Mouse (Mus musculus): ENCODE measurements around the gene Sphk2.

Sphk2 gene

DNA sequence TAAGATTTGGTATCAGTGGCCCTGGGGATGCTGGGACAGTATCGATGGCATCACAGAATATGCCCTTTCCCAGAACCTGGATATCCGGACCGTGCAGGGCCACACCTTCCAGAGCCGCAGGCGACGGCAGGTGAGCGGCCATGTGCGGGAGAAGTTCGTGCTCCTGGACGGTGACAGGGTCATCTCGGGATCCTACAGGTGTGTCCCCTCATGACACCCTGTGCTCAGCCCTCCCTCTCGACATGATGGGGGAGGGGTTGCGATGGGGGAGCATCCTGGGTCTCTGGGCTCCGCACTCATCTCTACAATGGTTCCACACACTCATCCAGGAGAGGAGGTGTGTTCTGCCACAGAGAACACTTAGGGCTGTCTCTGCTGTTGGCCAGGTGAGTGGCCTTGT lies 6.0 kb upstream of the Sphk2 start:
- no peak for DNase-seq (ENCODE audit: low spot score in 2 of 2)

DNA sequence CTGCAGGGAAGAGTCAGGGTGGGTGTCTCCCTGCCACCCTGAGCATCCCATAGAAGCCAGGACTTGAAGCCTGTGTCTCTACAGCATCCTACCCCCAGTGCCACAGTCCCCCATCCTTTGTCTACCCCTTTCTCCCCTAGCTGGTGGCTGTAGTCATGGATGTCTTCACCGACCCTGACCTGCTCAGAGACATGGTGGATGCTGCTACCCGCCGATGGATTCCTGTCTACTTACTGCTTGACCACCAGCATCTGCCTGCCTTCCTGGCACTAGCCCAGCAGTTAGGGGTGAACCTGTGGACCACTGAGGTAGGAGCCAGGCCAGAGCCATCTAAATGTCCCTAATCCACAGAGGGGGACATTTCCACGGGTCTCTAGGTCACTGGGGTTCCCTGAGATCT lies 5.5 kb upstream of the Sphk2 start:
- no peak for DNase-seq (ENCODE audit: low spot score in 2 of 2)

DNA sequence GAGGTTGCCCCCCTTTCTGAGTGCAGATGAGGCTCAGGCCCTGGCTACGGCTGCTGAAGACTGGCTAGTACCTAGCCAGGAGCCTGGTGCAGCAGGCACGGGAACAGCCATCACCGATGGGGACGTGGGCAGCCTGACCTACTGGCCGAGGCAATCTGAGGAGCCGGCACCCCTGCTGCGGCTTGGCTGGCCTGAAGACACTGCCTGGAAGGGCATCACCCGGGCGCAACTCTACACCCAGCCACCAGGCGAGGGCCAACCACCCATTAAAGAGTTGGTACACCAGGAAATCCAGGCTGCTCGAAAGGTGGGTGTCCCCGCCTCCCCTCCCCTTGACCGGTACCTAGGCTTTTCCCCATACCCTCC lies 4.5 kb upstream of the Sphk2 start:
- no peak for DNase-seq (ENCODE audit: low spot score in 2 of 2)

DNA sequence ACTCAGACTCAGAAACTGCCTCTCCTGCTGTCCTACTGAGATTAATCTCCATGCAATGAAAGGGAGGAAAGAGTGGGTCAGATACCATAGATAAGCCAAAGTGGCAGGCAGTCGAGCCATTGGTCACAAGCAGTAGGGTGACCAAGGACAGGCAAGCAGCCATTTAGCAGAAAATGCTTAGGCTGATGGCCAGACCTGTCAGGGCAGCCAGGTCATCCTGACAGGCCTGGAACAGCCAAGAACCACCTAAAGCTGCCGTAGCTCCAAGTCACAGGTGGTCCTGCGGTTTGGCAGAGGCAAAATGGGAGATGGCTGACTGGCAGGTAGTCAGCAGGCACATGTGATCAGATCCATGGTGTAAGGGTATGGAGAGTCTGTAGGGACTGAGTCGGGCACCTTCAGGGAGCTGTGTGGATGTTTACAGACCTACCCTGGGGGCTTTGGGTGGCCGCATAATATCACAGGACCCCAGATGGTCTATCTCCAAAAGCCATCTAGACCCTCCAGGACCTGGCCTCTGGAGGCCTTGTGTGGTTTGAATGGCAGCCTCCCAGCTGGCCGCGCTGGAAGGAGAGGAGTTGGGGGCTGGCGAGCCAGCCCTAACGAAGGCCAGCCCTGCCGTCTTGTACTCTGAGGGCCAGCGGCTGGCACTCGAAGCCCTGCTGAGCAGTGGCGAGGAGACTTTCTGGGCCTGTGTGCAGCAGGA lies 4.0 kb upstream of the Sphk2 start:
- no peak for DNase-seq (ENCODE audit: low spot score in 2 of 2)

DNA sequence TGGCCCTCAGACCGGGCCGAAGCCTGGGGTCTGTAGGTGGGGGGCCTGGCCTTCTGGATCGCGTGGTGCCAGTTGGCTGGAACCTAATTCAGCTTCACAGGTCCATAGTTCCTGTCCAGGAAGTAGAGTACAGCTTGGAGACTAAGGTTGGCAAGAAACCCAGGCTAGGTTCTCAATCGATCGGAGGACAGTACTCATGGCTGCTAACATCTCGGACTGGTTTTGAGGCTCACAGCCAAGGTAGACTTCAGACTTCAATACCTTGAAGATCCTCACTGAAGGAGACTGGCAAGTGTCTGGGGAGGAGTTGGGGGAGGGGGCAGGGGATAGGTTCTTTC lies 3.4 kb upstream of the Sphk2 start:
- no peak for DNase-seq (ENCODE audit: low spot score in 2 of 2)

DNA sequence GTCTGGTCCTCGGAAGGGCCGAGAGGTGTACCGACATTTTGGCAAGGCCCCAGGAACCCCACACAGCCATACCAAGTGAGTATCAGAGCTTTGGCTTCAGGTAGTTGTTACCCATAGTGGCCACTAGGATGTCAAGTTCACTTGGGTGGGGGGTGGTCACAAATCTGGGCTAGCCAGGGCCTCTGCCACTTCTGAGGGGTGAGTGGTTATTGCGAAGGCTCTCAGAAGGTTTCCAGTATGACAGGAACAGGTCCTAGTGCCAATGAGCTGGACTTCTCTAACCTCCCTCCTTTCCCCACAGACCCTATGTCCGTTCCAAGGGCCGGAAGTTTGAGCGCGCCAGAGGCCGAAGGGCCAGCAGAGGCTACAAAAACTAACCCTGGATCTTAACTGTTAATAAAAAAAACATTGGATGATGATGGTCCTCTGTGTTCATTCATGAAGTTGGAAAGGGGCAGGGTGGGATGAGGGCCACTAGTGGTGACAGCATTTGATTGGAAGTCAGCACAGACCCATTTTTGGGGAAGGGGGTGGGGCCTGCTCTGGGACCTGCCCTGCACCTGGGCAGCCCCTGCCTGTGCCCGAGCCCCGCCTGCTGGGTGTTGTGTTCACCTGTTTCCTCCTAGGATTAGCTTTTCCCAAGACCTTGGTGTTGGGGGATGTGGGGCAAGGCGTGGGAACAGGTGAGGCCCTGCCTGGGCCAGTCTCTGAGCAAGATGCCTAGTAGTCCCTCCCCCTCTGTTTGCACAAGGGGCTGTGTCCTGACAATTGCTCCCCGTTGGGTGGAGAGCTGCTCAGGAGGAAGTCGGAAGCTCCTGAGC lies 2.8 kb upstream of the Sphk2 start, which contains the start of gene Fam83e:
Gene Fam83e, plus strand, starts transcription at position 800 of the 821 bp plus-strand sequence.
- DNase-seq (ENCODE audit: low spot score in 2 of 2) = no peak

DNA sequence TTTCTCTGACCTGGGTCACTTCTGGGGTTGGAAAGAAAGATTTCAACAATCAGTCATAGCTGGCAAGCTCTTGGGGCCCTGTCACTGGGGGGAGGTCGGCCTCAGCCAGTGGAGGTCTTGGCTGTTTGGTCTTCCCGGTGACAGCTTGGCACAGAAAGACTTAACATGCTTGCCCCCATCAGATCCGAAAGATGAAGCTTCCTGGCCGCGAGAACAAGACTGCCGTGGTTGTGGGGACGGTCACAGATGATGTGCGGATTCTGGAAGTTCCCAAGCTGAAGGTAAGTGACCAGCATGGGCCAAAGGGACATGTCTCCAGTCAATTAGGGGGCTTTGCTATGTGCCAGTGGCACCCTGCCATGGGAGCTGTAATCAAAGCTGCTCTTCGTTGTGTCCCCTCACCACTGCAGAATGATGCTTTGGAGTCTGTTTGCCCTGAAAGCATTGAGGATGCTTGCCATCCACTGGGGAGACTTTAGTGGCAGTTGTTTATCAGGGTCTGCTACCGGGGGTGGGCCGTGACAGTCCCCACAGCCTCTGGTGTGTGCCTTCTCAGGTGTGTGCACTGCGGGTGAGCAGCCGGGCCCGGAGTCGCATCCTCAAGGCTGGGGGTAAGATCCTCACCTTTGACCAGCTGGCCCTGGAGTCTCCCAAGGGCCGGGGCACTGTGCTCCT lies 2.1 kb upstream of the Sphk2 start:
- no peak for DNase-seq (ENCODE audit: low spot score in 2 of 2)

DNA sequence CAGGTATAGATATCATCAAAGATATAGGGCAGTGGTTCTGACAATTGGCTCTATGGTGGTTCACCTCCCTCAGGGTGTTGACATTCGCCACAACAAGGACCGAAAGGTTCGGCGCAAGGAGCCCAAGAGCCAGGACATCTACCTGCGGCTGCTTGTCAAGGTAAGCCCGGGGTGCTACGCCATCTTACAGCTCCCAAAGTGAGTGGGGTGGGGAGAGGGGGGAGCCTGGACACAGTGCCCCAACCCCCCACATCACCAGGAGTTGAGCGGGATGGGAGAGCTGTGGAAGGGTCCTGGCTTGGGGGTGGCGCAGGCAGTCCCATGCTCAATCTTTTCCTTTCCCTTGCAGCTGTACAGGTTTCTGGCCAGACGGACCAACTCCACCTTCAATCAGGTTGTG lies 1.4 kb upstream of the Sphk2 start:
- no peak for DNase-seq (ENCODE audit: low spot score in 2 of 2)

DNA sequence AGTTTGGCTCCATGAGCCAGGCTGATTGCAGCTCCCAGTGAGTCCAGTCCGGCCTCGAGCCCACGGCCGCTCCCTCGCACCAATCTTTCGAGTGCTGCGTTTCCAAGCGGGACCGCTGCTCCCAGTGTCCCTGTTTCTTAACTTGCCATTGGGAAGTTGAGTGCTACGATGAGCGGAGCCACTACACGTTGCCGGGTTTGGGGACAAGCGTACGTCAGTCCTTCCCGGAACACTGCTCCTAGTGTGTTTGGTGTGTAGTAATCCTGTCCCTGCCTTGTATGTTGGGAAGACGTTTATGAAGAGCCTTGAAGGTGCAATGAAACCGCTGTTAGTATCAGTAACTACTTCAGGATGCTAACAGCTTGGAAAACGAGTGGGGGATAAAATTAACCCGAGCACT lies 529 bp upstream of the Sphk2 start:
- DNase-seq (ENCODE audit: low spot score in 2 of 2) = no peak

DNA sequence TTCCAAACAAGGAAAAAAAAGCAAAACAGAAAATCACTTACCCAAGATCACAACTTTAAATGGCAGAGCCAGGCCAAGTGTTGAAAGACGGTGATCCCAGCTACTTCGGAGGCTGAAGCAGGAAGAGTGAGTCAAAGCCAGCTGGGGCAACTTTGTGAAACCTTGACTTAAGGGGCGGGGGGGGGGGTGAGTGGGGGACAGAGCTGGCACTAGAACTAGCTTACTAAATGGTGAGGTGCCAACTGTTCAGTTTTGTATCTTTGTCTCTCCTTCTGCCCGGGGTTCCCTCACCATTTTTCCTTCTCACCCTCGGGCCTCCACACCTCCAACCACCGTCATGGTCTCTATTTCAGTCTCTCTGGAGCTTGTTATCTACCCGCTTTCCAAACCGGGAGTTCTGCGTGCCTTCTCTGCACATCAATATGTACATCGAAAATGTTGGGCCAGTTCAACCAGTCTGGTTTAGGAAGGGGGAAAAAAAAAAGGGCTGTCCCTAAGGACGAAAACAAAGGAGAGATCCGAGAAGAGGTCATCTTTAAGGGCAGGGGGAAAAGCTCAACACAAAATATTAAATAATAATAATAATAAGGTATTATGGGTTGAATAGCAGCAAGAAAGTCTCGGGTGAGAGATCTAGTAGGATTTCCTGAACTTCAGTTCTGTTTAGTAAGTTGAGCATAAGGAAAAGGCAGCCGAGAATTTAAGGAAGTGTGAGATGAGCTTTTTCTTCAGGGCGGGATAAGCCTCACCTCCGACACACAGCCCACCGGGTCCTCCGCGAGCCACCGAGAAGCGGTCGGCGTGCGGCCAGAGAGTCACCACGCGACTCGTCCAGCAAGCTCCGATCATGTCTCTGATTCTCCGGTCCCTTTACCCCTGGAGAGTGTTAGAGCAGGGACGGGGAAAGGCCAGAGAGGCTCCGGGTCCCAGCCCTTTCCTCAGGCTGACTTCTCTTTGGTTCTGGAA lies 567 bp downstream of the Sphk2 start:
- DNase-seq (ENCODE audit: low spot score in 2 of 2) = no peak

DNA sequence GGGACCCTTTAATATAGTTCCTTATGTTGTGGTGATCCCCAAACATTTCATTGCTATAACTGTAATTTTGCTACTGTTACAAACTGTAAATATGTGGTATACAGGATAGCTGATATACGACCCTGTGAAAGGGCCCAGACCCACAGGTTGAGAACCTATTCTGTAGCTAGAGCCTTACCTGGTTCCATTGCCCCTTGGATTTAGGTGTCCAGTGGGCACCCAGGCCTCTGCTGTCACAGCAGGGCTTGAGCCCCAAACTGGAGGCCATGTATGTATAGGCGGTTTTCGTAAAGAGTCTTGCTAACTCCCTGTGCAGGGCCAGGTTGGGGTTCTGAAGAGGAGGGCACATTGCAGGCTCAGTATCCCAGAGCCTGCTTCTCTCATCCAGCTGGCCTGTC lies 1.3 kb downstream of the Sphk2 start:
- no peak for DNase-seq (ENCODE audit: low spot score in 2 of 2)

DNA sequence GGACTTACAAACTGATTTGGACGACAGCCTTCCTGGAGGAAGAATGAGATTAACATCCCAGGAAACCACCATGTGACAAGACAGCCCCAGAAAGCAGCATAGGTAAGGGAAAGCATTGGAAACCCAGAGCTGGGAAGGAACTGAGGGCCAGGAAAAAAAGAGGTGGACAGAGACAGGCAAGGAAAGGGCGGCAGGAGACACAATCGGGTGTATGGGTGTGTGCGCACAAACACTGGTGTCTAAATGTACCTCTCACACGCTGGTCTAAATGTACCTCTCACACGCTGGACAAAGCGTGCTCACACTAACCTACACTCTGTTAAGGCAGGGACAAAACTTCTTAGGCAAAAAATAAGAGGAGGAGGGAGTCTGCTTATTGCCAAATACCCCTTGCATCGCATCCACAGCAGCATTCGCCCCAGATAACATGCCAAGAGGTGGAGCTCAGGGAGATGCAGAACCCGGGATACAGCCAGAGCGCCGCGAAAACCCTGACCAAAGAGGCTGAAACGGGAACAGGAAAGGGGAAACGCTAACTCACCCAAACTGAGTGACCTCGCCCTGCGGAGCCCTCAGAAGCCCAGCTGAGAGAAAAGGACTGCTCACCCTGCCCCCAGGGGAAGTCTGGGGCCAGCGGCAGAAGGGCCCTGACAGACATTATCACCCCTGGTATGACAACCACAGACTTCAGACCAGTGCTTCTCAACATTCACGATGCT lies 1.9 kb downstream of the Sphk2 start:
- no peak for DNase-seq (ENCODE audit: low spot score in 2 of 2)

DNA sequence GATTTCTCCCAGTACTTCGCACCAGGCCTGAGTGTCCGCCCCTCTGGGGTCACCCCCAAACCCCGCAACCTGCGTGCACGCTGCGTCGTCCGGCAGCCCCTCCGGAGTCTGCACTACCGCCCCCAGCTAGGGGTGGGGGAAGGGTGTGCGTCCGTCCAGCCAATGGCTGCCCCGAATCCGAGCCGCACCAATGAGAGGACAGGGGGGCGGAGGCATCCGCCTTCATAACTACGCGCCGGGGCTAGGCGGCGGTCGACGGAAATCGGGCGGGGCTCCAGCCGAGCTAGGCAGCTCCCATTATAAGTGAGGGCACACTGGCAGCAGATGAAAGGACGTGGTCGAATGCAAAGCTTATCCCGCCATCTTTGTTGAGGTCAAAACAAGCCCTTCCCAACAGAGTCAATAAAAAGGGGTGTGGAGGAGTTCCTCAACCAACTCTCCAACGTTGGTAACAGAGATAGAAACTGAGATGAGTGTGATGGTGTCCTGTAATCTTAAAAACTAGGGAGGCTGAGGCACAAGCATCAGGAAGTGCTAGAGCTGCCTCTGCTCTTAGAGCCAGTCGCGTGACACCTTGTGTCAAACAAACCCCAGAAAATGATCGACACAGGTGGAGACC lies 2.6 kb downstream of the Sphk2 start, which contains the start of gene Rpl18:
Gene Rpl18, plus strand, starts transcription at position 368 of the 619 bp plus-strand sequence.
- DNase-seq (ENCODE audit: low spot score in 2 of 2) = peak; percentile 98

DNA sequence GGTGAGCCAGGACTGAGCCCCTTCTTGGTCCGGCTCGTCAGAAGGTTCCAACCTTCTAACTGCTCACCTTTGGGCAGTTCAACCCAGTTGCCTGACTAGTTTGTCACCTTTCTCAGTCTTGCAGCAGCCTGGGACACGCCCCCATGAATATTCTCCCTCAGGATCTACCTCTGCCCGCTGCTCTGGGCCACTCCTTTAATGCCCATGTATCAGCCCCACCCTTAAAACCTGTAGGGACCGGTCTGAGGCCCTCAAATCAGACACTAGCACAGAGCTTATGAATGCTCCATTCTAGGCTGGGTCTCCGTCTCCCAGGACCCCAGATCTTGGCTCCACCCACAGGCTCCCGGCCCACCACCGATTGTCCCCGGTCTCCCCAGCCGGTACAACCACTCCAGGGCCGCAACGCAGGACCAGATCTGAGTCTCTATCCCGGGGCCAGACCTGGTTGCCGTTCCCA lies 3.1 kb downstream of the Sphk2 start:
- DNase-seq (ENCODE audit: low spot score in 2 of 2) = no peak

DNA sequence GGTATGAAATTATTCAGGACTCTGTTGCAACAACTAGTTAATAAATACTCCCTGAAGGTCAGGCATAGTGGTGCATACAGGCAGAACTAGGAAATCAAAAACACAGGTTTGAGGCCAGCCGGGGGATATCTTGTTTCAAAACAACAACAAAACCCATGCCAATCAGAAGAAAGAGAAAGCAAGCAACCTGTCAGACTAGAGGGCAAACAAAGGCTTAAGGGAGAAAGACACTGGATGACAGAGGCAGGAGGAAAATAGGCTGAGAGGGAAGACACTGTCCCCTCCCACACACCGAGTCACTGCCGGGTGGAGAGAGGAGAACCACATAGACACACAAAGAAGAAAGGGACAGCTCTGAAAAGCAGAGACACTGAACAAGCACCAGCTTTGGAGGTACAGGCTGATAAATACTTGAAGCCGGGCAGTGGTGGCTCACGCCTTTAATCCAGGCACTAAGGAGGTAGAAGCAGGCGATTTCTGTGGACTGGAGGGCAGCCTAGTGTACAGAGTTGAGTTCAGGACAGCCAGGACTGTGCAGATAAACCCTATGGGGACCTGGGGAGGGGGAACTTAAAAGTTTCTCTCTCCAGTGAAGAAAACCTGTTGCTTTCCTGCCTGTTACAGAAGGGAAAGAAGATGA lies 3.8 kb downstream of the Sphk2 start:
- DNase-seq (ENCODE audit: low spot score in 2 of 2) = no peak

DNA sequence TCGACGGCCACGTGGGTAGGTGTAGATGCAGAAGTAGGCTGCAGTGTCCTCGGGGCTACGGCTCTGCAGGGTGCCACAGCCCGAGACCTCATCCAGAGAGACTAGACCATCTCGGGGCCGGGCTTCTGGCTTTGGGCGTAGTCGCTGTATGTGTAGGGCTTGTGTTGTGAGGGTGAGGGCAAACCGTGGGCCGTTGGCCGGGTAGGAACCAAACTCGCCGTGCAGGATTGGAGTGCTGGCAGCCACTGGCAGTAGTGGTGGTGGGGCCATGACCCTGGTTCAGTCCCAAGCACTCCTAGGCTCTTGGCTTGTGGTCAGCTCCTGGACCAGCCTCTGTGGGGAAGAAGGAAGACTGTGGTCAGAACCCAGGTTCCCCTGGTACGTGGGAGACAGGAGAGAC lies 4.4 kb downstream of the Sphk2 start:
- no peak for DNase-seq (ENCODE audit: low spot score in 2 of 2)

DNA sequence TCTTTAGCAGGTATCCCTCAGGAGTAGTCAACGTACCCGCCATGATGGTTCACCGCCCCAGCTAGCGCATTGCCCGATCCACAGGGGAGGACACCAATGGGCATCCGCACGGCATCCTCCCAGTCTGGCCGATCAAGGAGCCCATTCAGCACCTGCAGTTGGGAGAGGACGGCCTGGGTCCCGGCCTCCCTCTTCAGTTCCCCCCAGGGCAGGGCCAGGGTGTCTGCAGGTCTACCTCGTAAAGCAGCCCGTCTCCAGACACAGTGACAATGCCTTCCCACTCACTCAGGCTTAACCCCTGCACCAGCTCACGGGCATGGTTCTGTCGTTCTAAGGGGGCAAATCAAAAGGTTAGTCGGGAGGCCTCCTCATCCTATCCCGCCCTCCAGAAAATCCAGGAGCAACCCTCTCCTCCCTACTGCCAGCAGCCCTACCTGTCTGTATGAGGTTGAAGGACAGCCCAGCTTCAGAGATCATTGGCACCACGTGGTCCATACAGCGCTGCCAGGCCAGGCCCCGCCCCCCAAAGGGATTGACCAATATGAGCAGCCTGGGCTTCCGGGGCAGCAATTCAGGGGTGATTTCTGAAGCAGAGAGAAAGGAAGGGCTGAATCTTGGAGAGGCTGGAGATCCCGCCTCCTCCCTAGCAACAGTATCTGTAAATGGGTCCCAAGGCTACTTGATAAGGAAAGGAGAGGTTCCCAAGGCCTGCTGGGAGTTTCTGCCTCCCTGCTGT lies 5.6 kb downstream of the Sphk2 start:
- no peak for DNase-seq (ENCODE audit: low spot score in 2 of 2)

DNA sequence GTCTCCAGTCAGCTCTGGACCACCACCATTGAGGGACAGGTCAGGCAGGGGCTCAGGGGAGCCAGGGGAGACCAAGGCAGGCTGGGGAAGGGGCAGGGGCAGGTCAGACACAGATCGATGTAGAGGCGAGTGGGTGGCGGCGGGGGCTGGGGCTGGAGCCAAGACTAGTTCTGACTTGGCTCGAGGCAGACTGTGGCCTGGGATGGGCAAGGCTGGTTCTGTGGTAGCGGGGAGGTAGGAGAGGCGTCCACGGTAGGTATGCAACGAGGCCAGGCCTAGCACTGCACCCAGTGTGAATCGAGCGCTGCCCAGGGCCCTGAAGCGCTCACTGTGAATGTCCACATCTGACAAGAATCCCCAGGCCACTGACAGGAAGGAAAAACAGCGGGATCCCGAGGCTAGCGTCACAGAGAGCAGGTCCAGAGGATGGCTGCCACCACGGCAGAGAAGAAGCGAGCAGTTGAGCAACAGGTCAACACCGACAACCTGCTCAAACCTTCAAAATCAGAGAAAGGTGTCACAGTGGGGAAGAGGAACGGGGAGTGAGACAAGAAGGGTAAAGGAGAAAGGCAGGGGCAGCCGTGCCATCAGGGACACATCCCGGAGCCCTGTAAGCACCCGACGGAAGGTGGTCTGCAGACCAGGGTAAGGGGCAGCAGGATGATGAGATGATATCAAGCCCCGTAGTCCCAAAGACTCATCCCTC lies 6.3 kb downstream of the Sphk2 start:
- no peak for DNase-seq (ENCODE audit: low spot score in 2 of 2)

All from right cerebral cortex, postnatal 36 days (tissue).